Mouse (Mus musculus): ENCODE data around the gene 0610040J01Rik. TPM values are rescaled to one million over a fixed set of nuclear protein-coding genes. Genes with fewer than 3 reads are reported as not detected.
"Not testable (repeated sequence)": the region's sequence is repeated elsewhere in the genome, so short reads cannot be mapped to it uniquely, and the experiment has no call there.

Gene 0610040J01Rik
- polyA plus RNA-seq, 1 experiment from 2014 or later: 4.1 TPM

DNA sequence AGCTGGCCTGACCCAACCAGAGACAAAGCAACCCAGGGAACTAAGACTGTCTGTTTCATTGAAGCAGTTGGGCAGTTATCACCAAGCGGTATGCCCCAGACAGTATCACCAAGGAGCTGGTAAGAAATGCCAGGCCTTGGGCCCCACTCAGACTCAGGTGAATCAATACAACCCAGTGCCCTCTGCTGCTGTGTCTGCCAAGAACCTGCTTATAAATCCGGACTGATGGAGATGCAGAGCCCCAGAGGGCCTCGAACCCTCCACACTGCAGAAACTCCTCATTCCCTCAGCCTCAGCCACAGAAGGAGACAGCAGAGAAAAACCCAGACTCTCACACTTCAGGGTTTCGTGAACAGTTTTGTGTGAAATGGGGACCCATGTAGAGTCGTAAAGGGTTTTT lies 74.1 kb downstream of the 0610040J01Rik start:
- Histone ChIP-seq H3K27ac (replicated peaks) (no peak overlapping the region), H3K4me2 (replicated peaks) (no peak overlapping the region), H3K27me3 (no peaks in the 10 kb centered on the region), H3K9me3 (no peaks in the 10 kb centered on the region), H3K4me3 (no peak overlapping the region), H3K36me3 (no peaks in the 10 kb centered on the region), H3K9ac (replicated peaks) (no peak overlapping the region), H3K4me1 (no peaks in the 10 kb centered on the region)
- 0 out of 2 replicates have a peak, but pooled peaks have one; percentile 32 for ATAC-seq (replicated peaks)
- WGBS: 91% methylated on average over 5 of the region's 5 CpGs

DNA sequence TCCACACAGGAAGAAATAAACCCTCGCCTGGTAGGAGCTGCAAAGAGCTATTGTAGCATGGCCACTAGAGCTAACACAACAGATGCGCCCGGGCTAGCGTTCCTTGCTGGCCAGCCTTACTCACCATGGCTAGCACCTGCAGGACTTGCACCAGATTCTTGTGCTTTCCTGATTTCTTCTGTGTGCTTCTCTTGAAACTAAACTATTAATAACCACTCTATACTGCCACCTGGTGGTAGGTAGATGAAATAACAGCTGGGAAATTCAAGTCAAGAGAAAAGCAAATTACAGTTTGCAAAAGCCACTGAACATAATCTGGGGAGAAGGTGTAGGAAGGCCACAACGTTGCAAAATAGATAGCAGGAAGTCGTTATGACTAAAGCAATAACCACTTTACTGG lies 74.5 kb downstream of the 0610040J01Rik start:
- ATAC-seq (replicated peaks): no peak
- Histone ChIP-seq H3K4me2 (replicated peaks) (no peak overlapping the region), H3K9ac (replicated peaks) (no peak overlapping the region), H3K4me1 (no peaks in the 10 kb centered on the region), H3K27ac (replicated peaks) (no peak overlapping the region), H3K9me3 (no peaks in the 10 kb centered on the region), H3K4me3 (no peak overlapping the region), H3K27me3 (no peaks in the 10 kb centered on the region), H3K36me3 (no peaks in the 10 kb centered on the region)
- 37% methylated on average over 6 of the region's 6 CpGs for WGBS

DNA sequence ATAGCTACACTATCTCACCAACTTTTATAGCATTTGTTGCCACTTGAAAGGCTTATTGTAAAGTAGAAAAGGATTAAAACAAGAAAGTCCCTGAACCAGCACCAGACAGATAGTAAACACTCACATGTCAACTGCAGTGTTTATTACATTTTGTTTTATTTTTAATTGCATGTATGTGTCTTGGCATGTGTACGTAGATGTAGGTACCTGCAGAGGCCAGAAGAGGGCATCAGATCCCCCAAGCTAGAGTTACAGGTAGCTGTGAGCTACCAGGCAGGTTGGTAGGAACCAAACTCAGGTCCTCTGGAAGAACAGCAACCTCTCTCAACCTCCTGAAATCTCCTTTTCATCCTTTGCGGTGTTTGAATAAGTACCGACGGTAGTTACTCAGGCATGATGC lies 74.9 kb downstream of the 0610040J01Rik start:
- WGBS: 94% methylated on average over 4 of the region's 4 CpGs
- Histone ChIP-seq H3K27ac (replicated peaks) (no peak overlapping the region), H3K4me2 (replicated peaks) (no peak overlapping the region), H3K4me1 (no peaks in the 10 kb centered on the region), H3K27me3 (no peaks in the 10 kb centered on the region), H3K4me3 (no peak overlapping the region), H3K36me3 (no peaks in the 10 kb centered on the region), H3K9ac (replicated peaks) (no peak overlapping the region), H3K9me3 (no peaks in the 10 kb centered on the region)
- ATAC-seq (replicated peaks): no peak

DNA sequence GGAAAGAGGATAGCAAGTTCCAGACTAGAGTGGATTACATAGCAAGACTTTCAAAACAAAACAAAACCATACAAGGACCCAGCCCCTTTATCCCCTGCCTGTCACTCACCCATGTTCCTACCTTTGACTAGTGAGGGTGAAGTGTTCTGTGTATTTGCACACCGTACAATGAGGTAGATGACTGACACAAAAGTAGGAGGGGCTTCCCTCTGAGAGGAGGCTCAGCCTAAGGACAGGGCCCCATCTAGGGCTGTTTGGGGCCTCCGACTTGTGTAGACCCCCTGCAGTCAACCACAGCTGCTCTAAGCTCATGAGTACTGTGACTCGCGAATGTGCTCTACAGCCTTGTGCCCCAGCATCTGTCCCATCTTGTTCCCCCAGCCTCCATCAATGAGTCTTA lies 79.1 kb downstream of the 0610040J01Rik start:
- no peaks in the 10 kb centered on the region for H3K36me3 ChIP-seq
- 83% methylated on average over 4 of the region's 4 CpGs for WGBS
- H3K9ac ChIP-seq (replicated peaks): no peak overlapping the region
- ATAC-seq (replicated peaks): no peak
- H3K4me2 ChIP-seq (replicated peaks): no peak overlapping the region
- no peak overlapping the region for H3K4me3 ChIP-seq
- no peaks in the 10 kb centered on the region for H3K9me3 ChIP-seq
- no peaks in the 10 kb centered on the region for H3K4me1 ChIP-seq
- H3K27ac ChIP-seq (replicated peaks): no peak overlapping the region
- H3K27me3 ChIP-seq: no peaks in the 10 kb centered on the region

DNA sequence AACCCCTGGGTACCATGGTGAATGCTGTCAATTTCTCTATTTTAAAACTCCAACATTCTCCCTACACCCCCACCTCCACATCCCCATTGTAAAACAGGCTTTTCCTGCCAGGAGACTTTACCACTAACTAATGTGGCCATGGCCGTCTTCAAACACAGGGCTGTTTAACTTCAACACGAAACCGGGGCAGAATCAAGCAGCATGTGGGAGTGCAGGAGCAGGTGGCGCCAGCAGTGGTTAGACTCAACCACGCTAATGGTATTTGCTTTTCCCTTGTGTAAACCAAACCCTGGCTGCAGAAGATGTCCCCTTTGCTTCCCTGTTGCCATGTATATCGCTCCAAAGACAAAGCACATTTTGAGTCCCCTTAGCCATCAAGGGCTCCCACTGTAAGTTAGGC lies 79.7 kb downstream of the 0610040J01Rik start:
- WGBS: 89% methylated on average over 6 of the region's 6 CpGs
- H3K9me3 ChIP-seq: no peaks in the 10 kb centered on the region

DNA sequence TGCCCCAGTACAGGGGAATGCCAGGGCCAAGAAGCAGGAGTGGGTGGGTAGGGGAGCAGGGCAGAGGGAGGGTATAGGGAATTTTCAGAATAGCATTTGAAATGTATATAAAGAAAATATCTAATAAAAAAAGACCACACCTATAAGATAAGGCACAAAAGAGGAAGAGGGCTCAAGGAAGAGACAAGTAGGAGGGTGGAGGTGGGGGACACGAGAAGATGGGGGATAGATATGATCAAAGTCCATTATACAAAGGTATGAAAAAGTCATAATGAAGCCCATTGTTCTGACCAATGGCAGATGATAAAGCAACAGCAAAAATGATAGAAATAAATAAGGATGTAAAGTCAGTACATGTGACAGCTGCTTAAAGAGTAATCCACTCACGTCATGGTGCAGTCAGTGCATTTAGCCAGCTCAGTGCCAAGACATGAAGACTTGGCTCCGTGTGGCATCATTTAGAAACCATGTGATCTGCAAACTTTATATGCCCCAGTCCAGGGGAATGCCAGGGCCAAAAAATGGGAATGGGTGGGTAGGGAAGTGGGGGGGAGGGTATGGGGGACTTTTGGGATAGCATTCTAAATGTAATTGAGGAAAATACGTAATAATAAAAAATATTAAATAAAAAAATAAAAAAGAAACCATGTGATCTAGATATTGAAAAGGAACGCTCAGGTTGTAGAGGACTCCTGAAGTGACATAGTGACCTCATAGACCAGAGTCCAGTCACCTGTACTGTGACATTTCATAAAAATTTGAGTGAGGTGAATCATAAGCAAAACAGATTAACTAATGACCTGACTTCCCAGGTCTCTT lies 85.0 kb downstream of the 0610040J01Rik start:
- not testable (repeated sequence) for H3K36me3 ChIP-seq; H3K9me3 ChIP-seq; H3K4me1 ChIP-seq; H3K27ac ChIP-seq (replicated peaks); H3K4me3 ChIP-seq; ATAC-seq (replicated peaks); H3K9ac ChIP-seq (replicated peaks); H3K27me3 ChIP-seq; H3K4me2 ChIP-seq (replicated peaks)
- WGBS: 86% methylated on average over 5 of the region's 5 CpGs

More for the DNA sequence above, 79.7 kb downstream of the 0610040J01Rik start:
- H3K27me3 ChIP-seq: no peaks in the 10 kb centered on the region
- H3K4me2 ChIP-seq (replicated peaks): no peak overlapping the region
- H3K4me3 ChIP-seq: no peak overlapping the region
- H3K9ac ChIP-seq (replicated peaks): no peak overlapping the region
- H3K4me1 ChIP-seq: no peaks in the 10 kb centered on the region
- no peak for ATAC-seq (replicated peaks)
- no peaks in the 10 kb centered on the region for H3K36me3 ChIP-seq
- H3K27ac ChIP-seq (replicated peaks): no peak overlapping the region

DNA sequence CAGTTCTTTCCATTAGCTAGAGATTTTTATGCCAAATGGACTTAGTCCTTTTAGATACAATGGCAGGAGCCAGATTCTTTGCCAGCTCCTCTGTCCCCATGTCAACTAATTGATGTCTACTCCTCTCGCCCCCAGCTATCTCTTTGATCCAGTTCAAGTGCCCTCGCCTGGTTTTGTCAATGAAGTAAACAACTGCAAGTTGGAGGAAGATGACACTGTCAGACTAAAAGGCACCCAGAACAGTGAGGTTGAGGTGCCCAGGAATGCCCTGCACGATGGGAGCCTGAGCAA lies 85.6 kb downstream of the 0610040J01Rik start:
- Histone ChIP-seq H3K4me2 (replicated peaks) (no peak overlapping the region), H3K9ac (replicated peaks) (no peak overlapping the region), H3K4me1 (no peaks in the 10 kb centered on the region), H3K27me3 (no peaks in the 10 kb centered on the region), H3K9me3 (no peaks in the 10 kb centered on the region), H3K36me3 (no peaks in the 10 kb centered on the region), H3K4me3 (no peak overlapping the region), H3K27ac (replicated peaks) (no peak overlapping the region)
- 90% methylated on average over 3 of the region's 3 CpGs for WGBS
- no peak for ATAC-seq (replicated peaks)

DNA sequence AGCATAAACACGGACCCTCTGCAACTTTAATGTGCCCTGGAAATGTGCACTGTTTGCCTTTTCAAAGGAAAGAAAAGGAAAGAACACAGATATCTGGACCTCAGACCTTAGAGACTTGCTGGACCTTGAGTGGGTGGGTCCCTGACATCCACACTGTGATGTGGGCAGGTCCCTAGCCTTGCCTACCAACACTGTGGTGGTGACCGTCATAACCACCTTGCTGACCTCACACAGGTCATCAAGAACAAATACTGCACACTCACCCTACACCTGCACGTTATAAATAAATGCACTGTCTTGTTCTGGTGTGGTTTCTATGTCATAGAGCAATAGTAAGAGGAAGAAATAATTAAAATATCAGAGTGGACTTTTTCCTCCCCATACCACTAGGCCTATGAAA lies 91.2 kb downstream of the 0610040J01Rik start:
- H3K27me3 ChIP-seq: no peaks in the 10 kb centered on the region
- ATAC-seq (replicated peaks): no peak
- 88% methylated on average over 3 of the region's 3 CpGs for WGBS

DNA sequence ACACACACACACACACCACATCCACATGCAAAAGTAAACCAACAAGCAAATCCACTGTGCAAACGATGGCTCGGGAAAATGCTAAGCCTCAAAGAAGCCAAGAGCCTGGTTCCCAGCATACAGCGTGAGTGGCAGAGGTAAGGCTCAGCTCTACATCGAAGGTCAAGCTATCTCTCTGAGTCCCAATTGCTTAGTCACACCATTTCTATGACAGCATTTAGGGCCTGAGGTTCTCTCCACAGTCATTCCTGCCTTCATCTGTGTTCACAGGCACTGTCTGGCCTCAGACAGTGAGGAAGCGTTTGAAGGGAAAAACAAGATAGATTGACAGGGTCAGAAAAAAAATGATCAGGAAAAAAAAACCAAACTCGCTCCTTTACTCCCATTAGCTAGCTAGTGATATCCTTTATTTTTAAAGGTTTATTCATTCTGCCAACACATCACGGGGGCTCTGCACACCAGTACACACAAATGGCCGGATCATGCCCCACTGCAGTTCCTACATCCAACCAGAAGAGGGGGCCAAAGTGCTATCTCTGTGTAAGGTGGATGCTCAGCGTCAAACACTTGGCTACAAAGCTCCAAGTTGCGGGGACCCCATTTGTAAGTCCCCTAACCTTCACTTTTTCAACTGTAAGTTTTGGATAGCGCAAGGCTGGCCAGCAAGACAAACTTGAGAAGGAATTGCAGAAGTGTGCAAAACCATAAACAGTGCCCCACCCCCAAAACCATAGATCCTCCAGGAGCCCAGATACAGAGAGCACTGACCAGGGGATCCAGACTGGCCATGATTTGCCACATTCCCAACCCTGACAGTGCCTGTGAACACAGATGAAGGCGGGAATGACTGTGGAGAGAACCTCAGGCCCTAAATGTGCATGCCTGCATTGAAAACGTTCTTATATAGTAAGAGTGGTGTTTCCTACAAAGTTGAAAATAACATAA lies 94.3 kb downstream of the 0610040J01Rik start:
- no peak overlapping the region for H3K4me2 ChIP-seq (replicated peaks)
- no peak overlapping the region for H3K27ac ChIP-seq (replicated peaks)
- H3K36me3 ChIP-seq: no peaks in the 10 kb centered on the region
- no peaks in the 10 kb centered on the region for H3K4me1 ChIP-seq
- no peaks in the 10 kb centered on the region for H3K27me3 ChIP-seq
- 43% methylated on average over 13 of the region's 13 CpGs for WGBS
- H3K9ac ChIP-seq (replicated peaks): no peak overlapping the region
- H3K9me3 ChIP-seq: no peaks in the 10 kb centered on the region
- H3K4me3 ChIP-seq: no peak overlapping the region
- peak; percentile 89 for ATAC-seq (replicated peaks)

More for the DNA sequence above, 91.2 kb downstream of the 0610040J01Rik start:
- Histone ChIP-seq H3K9ac (replicated peaks) (no peak overlapping the region), H3K4me1 (no peaks in the 10 kb centered on the region), H3K9me3 (no peaks in the 10 kb centered on the region), H3K4me3 (no peak overlapping the region), H3K4me2 (replicated peaks) (no peak overlapping the region), H3K36me3 (no peaks in the 10 kb centered on the region), H3K27ac (replicated peaks) (no peak overlapping the region)

DNA sequence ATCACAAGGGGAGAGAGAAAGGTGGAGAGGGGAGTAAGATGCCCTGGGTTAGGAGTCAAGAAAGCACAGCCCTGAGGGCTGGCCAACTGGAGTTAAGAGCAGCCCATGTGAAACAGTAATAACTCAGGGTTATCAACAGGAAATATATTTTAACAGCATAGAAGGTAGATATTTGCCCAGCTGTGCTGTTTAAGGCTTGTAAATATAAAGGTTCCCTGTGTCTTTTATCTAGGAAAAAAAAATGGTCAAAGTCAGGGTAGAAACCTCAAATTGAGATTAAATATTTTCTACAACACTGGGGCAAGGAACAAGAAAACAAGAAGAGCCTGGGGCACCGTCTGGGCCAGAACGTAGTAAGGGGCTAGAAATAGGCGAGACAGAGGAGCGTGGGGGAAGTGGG lies 95.3 kb downstream of the 0610040J01Rik start:
- H3K4me2 ChIP-seq (replicated peaks): no peak overlapping the region
- no peaks in the 10 kb centered on the region for H3K4me1 ChIP-seq
- no peaks in the 10 kb centered on the region for H3K36me3 ChIP-seq
- no peak overlapping the region for H3K9ac ChIP-seq (replicated peaks)
- no peak overlapping the region for H3K27ac ChIP-seq (replicated peaks)
- 77% methylated on average over 4 of the region's 4 CpGs for WGBS
- H3K27me3 ChIP-seq: no peaks in the 10 kb centered on the region
- ATAC-seq (replicated peaks): no peak
- H3K9me3 ChIP-seq: no peaks in the 10 kb centered on the region
- H3K4me3 ChIP-seq: no peak overlapping the region

DNA sequence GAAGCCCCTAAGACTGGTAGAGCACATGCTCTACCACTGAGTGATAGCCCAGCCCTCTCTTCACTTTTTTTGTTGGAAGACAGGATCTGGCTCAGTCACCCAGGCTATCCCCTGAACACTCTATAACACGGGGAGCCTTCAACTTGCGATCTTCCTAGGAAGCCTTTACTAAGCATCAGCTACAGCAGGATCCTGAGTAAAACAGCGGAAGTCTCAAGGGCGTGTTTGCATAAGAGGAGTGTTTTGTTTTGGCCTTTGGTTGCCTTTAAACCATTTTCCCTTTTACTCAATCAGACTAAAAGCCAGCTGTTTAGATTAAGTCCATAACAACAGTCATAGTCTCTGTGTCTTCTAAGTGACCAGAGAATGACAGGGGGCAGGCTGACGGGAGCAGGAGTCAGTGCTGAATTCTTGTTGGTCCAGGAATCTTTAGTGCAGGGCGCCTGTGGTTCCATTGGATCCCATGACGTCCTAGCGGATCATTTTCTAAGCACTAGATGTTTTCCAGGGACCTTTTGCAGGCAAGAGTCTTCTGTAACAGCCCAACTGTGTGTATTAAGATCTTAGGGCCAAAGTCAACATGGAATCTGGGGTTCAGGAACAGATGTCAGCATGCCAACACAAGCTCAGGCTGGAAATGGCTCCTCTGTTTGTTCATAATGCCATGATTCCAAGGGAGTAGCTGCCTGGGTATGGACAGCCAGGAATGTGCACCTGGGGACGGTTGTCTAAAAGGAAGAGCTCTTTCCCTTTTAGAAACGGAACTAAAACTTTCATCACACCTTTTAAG lies 98.2 kb downstream of the 0610040J01Rik start:
- no peak overlapping the region for H3K9ac ChIP-seq (replicated peaks)
- H3K4me2 ChIP-seq (replicated peaks): no peak overlapping the region
- no peaks in the 10 kb centered on the region for H3K27me3 ChIP-seq
- no peak overlapping the region for H3K27ac ChIP-seq (replicated peaks)
- no peaks in the 10 kb centered on the region for H3K36me3 ChIP-seq
- 89% methylated on average over 10 of the region's 10 CpGs for WGBS
- no peaks in the 10 kb centered on the region for H3K9me3 ChIP-seq
- no peaks in the 10 kb centered on the region for H3K4me1 ChIP-seq
- ATAC-seq (replicated peaks): no peak
- no peak overlapping the region for H3K4me3 ChIP-seq

DNA sequence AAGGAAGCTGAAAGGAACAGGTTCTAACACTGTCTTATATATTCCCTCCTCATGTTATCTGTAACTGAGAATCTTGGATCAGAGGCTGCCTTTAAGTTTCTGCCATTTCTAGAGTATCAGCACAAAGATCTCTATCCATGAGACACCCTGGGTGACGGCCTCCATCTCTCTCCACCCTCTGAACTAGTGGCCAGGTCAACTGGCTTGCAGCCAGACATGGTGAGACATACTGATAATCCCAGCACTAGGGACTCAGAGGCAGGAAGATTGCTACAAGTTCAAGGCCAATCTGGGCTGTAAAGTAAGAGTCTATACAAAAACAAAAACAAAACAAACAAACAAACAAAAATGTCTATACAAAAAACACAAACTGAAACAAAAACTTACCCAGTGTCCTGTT lies 102.7 kb downstream of the 0610040J01Rik start:
- Histone ChIP-seq H3K27ac (replicated peaks) (no peak overlapping the region), H3K27me3 (no peaks in the 10 kb centered on the region), H3K4me2 (replicated peaks) (no peak overlapping the region), H3K9me3 (no peaks in the 10 kb centered on the region), H3K4me1 (no peaks in the 10 kb centered on the region), H3K36me3 (no peaks in the 10 kb centered on the region), H3K4me3 (no peak overlapping the region), H3K9ac (replicated peaks) (no peak overlapping the region)
- ATAC-seq (replicated peaks): no peak
- WGBS: 72% methylated on average over 1 of the region's 1 CpGs
